Mouse (Mus musculus): ENCODE measurements around the gene Sgpp2. TPM values are rescaled to one million over a fixed set of nuclear protein-coding genes. Genes with fewer than 3 reads are reported as not detected.

Gene Sgpp2
- polyA plus RNA-seq, 1 experiment from 2014 or later: 35.9 TPM

DNA sequence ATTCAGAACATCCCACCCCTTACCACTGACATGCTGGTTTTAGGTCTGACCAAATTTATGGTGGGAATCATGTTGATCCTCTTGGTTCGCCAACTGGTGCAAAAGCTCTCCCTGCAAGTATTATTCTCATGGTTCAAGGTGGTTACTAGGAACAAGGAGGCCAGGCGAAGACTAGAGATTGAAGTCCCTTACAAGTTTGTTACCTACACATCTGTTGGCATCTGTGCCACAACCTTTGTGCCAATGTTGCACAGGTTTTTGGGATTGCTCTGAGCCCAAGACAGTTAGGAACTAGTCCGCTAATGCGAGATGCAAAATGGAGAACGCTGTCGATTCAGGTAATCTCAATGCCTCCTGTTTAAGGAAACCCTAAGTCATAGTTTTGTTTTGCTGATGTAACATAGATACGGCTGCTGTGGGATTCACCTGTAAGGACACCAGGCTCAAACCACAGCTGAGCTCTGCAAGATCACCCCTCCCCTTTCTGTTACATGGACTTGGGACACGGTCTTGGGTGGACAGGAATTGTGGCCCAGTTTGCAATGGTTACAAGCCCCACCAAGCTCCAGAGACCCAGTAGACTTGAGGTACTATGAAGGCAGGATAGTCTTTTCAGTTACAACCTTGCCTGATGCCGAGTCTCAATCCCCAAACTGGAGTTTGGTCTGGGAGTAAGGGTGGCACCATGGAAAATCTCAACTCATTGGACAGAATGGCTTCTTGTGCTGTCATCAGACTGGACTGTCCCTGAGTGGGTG lies 107.2 kb downstream of the Sgpp2 start:
- no peak for ATAC-seq
- no peak overlapping the region for H3K4me3 ChIP-seq (replicated peaks)
- 94% methylated on average over 9 of the region's 9 CpGs for WGBS
- H3K4me1 ChIP-seq (replicated peaks): no peaks in the 10 kb centered on the region
- H3K9me3 ChIP-seq: no peaks in the 10 kb centered on the region
- H3K4me2 ChIP-seq (replicated peaks): no peak overlapping the region
- no peak overlapping the region for H3K27ac ChIP-seq
- H3K27me3 ChIP-seq (replicated peaks): no peaks in the 10 kb centered on the region
- H3K9ac ChIP-seq: no peak overlapping the region
- H3K36me3 ChIP-seq: peaks cover 3% of the 10 kb centered on the region; the same call in 1 of the 2 replicates

DNA sequence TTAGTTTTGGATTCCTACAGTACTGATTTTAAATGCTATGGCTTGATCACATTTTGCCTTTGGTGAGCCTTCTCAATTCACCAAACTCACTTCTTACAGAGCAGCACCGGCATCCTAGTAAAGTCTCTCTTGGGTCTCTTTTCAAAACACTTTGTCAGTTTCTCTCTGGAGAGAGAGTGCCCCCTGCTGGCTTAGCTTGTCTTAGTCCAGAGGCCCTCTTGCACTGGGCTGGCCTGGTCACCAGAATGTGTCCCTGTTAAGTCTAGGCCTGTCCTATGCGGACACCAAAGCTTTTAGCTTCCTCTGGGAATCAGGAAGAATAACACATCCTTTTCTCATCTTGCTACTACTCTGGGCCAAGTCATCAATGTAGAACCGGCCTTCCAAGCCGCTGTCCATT lies 109.4 kb downstream of the Sgpp2 start:
- H3K4me1 ChIP-seq (replicated peaks): no peaks in the 10 kb centered on the region
- peak; percentile 72 for ATAC-seq
- no peak overlapping the region for H3K4me3 ChIP-seq (replicated peaks)
- H3K27me3 ChIP-seq (replicated peaks): no peaks in the 10 kb centered on the region
- H3K36me3 ChIP-seq: no peaks in the 10 kb centered on the region
- H3K4me2 ChIP-seq (replicated peaks): no peak overlapping the region
- WGBS: 55% methylated on average over 4 of the region's 4 CpGs
- H3K9ac ChIP-seq: no peak overlapping the region
- H3K27ac ChIP-seq: no peak overlapping the region
- no peaks in the 10 kb centered on the region for H3K9me3 ChIP-seq

DNA sequence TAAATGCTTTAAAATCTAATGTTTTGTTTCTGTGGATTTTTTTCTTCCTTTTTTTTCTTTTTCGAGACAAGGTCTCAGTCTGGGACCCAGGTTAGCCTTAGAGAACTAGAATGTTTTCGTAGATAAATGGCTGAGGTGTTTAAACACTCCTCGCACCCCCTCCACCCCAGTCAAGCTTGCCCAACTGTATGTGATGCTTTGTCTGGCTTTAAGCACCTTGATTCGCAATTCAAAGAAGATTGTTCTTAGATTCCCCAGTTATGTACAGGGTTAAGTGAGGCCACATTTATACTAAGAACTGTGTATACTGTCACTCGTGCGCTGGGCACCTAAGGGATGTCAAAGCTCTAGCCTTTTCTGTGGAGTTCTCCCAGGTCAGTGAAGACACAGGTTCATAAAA lies 110.1 kb downstream of the Sgpp2 start:
- no peaks in the 10 kb centered on the region for H3K4me1 ChIP-seq (replicated peaks)
- no peak overlapping the region for H3K4me2 ChIP-seq (replicated peaks)
- no peaks in the 10 kb centered on the region for H3K9me3 ChIP-seq
- no peak overlapping the region for H3K4me3 ChIP-seq (replicated peaks)
- whole genome bisulfite sequencing: 89% methylated on average over 6 of the region's 6 CpGs
- no peak overlapping the region for H3K9ac ChIP-seq
- H3K36me3 ChIP-seq: no peaks in the 10 kb centered on the region
- H3K27ac ChIP-seq: no peak overlapping the region
- no peaks in the 10 kb centered on the region for H3K27me3 ChIP-seq (replicated peaks)
- no peak for ATAC-seq

DNA sequence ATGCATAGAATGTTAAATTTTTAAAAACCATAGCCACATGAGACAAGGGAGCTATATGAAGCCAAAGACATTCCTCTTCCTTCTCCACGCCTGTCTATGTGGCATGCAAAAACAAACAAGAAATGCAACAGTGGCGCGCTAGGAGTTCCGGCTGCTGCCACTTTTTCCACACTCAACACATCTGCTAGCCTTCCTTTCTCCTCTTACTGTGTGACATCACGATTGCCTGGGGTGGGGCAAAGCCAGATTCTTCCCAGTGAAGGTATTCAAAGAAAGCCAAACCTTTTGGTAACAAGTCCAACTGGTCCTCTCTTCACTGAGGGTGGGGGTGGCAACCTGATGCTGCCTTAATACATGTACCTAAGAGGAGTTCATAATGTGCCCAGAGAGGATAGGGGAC lies 111.6 kb downstream of the Sgpp2 start:
- Histone ChIP-seq H3K4me1 (replicated peaks) (peaks cover 10% of the 10 kb centered on the region), H3K27me3 (replicated peaks) (no peaks in the 10 kb centered on the region), H3K4me2 (replicated peaks) (no peak overlapping the region), H3K36me3 (no peaks in the 10 kb centered on the region), H3K4me3 (replicated peaks) (no peak overlapping the region), H3K27ac (no peak overlapping the region), H3K9me3 (no peaks in the 10 kb centered on the region), H3K9ac (no peak overlapping the region)
- WGBS: 89% methylated on average over 5 of the region's 5 CpGs
- ATAC-seq: no peak

DNA sequence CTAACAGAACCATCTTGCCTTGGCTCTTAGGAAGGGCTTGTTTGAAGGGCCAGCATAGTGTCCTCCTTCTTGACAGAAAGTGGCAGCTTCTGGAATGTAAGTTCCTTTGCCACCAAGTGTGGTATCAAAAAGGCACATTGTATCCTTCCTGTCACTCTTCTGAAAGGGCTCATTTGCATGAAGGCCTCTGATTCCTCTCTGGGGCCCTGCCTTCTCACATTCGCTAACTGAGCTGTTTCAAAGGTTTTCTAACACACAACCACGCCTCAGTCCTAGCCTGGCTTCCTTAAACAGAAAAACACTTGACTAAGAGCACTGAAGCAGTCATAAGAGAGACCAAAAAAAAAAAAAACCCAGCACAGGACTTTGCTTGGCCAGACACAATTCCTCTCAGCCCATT lies 112.4 kb downstream of the Sgpp2 start:
- Histone ChIP-seq H3K9ac (no peak overlapping the region), H3K36me3 (no peaks in the 10 kb centered on the region), H3K4me1 (replicated peaks) (peaks cover 10% of the 10 kb centered on the region), H3K9me3 (no peaks in the 10 kb centered on the region), H3K27ac (no peak overlapping the region), H3K4me2 (replicated peaks) (no peak overlapping the region), H3K27me3 (replicated peaks) (no peaks in the 10 kb centered on the region), H3K4me3 (replicated peaks) (no peak overlapping the region)
- 79% methylated on average over 2 of the region's 2 CpGs for WGBS
- ATAC-seq: no peak

DNA sequence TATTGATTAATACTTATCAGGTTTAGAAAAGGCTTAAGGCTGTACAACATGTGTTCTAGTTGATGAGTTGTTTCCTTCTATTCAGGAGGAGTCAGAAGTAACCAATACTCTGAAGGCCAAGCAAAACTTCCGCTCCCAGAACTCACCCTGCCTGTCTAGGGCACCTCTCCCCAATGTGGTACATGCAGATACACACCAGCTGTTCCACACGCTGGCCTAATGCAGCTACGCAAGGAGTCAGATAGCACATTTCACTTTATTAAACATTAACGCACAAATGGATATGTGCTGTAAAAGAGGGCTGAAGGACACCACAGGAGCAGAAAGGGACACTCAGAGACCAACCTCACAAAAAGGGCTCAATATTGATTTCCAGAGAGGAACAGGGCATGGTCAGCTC lies 114.7 kb downstream of the Sgpp2 start:
- no peaks in the 10 kb centered on the region for H3K36me3 ChIP-seq
- WGBS: 55% methylated on average over 4 of the region's 4 CpGs
- H3K9me3 ChIP-seq: no peaks in the 10 kb centered on the region
- H3K4me2 ChIP-seq (replicated peaks): no peak overlapping the region
- peak; percentile 83 for ATAC-seq
- H3K9ac ChIP-seq: no peak overlapping the region
- peaks cover 10% of the 10 kb centered on the region for H3K4me1 ChIP-seq (replicated peaks)
- H3K27ac ChIP-seq: no peak overlapping the region
- no peak overlapping the region for H3K4me3 ChIP-seq (replicated peaks)
- no peaks in the 10 kb centered on the region for H3K27me3 ChIP-seq (replicated peaks)

DNA sequence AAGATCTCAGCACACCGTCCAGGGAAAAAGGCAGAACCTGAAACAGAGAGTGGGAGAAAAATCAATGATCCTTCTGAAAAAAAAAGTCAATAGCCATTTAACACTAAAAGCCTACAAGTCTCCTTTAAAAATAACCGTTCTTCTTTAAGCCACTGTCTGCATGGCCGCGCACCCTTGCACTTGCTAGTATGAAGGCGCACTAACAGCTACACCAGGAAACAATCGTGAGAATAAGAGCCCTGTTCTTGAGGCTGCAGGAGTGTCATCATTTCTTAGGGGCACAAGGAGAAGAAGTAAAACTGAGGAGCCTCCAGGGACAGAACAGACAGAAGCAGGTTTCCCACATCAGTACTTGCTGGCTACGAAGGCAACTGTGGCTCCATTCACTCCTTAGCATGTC lies 115.2 kb downstream of the Sgpp2 start:
- H3K27me3 ChIP-seq (replicated peaks): no peaks in the 10 kb centered on the region
- ATAC-seq: peak; percentile 59
- no peaks in the 10 kb centered on the region for H3K9me3 ChIP-seq
- H3K36me3 ChIP-seq: no peaks in the 10 kb centered on the region
- H3K4me2 ChIP-seq (replicated peaks): no peak overlapping the region
- H3K9ac ChIP-seq: no peak overlapping the region
- H3K27ac ChIP-seq: no peak overlapping the region
- H3K4me3 ChIP-seq (replicated peaks): no peak overlapping the region
- 72% methylated on average over 7 of the region's 7 CpGs for WGBS
- peaks cover 10% of the 10 kb centered on the region for H3K4me1 ChIP-seq (replicated peaks)

DNA sequence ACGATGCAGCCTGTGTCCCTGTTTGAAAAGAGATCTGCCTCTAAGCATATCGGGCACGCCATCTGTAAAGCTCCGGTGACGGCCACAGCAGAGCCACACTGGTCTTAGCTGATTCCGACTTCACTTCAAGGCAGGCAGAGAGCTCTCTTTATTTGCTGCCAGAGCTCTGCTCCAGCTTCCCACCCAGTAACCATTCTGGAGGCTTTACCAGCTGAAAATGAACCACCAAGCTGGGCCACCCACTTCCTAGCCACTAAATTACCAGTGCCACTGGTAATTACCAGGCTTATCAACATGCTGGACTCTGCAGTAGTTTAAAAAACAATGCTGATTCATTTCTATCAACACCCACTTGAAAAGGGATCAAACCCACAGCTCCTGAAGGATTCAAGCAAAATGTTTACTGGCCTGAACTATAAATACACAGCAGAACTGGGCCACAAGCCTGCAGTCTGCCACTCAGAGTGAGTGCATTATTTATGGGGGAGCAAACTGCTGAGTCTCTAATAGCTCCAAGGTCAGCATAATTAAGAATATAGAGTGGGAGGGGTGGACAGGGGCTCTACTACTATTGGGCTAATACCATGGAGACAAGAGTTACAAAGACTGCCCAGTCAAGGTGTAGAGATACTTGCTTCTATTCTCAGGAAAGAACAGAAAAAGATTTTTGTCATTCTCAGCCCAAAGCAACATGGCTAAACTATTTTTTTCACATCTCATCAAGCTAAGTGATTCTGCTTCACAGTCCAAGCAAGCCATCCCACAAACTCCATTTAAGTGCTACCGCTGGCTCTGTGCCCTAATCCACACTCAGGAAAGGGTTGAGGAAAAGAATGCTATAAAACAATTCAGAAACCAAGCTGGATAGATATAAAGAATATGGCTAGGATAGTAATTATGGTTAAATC lies 115.9 kb downstream of the Sgpp2 start:
- Histone ChIP-seq H3K4me1 (replicated peaks) (peaks cover 10% of the 10 kb centered on the region), H3K27ac (peak overlapping the region; percentile 34; the same call in 1 of the 2 replicates), H3K27me3 (replicated peaks) (no peaks in the 10 kb centered on the region), H3K4me3 (replicated peaks) (no peak overlapping the region), H3K9me3 (no peaks in the 10 kb centered on the region), H3K36me3 (no peaks in the 10 kb centered on the region), H3K4me2 (replicated peaks) (no peak overlapping the region), H3K9ac (no peak overlapping the region)
- WGBS: 83% methylated on average over 7 of the region's 7 CpGs
- no peak for ATAC-seq

DNA sequence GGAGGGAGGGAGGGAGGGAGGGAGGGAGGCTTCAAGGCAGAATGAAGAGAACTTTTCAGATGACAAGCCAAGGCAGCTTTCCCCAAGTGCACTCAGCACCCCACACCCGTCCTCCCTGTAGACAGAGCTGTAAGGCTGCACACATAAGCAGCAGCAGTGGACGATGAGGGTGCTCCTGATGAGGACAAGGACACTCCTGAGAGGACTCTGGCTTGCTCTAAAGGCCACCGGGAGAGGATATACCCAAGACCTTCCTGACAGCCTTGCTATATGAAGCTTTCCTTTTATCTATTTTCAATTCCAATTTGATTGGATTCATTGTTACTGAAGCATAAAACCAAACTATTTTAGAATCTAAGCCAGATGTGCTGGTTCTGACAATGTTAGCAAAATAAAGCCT lies 116.7 kb downstream of the Sgpp2 start:
- no peak overlapping the region for H3K9ac ChIP-seq
- H3K4me1 ChIP-seq (replicated peaks): peaks cover 10% of the 10 kb centered on the region
- H3K4me2 ChIP-seq (replicated peaks): no peak overlapping the region
- no peak overlapping the region for H3K27ac ChIP-seq
- H3K9me3 ChIP-seq: no peaks in the 10 kb centered on the region
- no peaks in the 10 kb centered on the region for H3K36me3 ChIP-seq
- no peak overlapping the region for H3K4me3 ChIP-seq (replicated peaks)
- H3K27me3 ChIP-seq (replicated peaks): no peaks in the 10 kb centered on the region
- 66% methylated on average over 3 of the region's 3 CpGs for WGBS
- no peak for ATAC-seq

DNA sequence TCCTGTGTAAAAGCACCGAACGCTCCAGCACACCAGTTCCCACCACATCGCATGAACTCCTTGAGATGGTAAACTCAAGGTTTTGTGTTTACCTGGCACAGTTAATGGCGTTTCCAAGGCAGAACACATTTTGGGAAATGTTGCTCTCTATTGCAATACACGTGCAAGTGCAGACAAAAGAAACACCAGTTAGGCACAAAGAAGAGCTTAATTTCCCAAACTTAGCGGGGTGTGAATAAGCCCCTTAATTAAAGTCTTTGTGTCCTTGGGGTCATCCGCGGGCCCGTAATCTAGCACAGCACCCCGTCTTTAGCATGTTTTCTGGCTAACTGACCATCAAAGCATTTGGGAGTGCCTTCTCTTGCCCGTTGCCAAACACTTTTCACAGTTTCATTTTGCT lies 118.7 kb downstream of the Sgpp2 start:
- no peak overlapping the region for H3K4me2 ChIP-seq (replicated peaks)
- no peaks in the 10 kb centered on the region for H3K9me3 ChIP-seq
- 83% methylated on average over 11 of the region's 11 CpGs for WGBS
- no peaks in the 10 kb centered on the region for H3K36me3 ChIP-seq
- no peak for ATAC-seq
- H3K27ac ChIP-seq: no peak overlapping the region
- no peak overlapping the region for H3K4me3 ChIP-seq (replicated peaks)
- H3K9ac ChIP-seq: no peak overlapping the region
- peaks cover 10% of the 10 kb centered on the region for H3K4me1 ChIP-seq (replicated peaks)
- H3K27me3 ChIP-seq (replicated peaks): no peaks in the 10 kb centered on the region

DNA sequence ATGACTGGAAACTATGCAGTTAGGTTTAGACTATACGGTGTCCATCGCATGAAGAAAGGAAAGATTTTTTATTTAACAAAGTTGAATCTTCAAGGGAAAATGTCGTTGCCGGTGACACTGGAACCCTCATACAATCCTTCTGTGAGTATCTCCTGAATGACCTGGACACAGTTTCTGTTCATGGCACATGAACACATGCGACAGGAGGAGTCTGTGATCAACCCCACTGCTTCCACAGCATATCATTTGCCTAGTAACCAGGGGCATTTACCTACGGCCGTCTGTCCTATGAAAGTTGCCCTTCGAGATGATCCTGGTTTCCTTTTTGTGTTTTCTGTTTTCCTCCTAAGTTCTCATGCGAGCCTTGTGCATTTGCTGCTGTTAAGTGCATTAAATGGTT lies 123.3 kb downstream of the Sgpp2 start:
- Histone ChIP-seq H3K9ac (no peak overlapping the region), H3K4me2 (replicated peaks) (no peak overlapping the region), H3K9me3 (no peaks in the 10 kb centered on the region), H3K27me3 (replicated peaks) (no peaks in the 10 kb centered on the region), H3K4me1 (replicated peaks) (no peaks in the 10 kb centered on the region), H3K4me3 (replicated peaks) (no peak overlapping the region), H3K27ac (no peak overlapping the region), H3K36me3 (no peaks in the 10 kb centered on the region)
- ATAC-seq: no peak
- WGBS: 93% methylated on average over 9 of the region's 9 CpGs

DNA sequence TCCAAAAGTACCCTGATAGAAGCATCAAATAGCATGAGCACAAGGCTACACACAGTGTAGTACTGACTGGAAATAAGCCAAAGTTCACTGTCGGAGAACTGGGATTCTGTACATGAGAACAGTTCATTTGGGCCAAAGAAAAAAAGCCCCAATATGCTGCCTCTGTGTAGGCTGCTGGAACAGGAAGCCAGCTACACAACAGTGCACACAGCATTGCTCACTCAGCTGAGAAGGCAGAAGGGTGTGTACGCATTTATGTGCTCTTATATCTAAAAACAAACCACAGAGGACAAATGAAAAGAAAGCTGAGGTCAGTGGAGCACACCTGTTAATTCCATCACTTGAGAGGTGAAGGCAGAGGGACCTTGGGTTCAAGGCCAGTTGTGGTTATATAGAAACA lies 125.8 kb downstream of the Sgpp2 start:
- H3K4me2 ChIP-seq (replicated peaks): no peak overlapping the region
- H3K4me3 ChIP-seq (replicated peaks): no peak overlapping the region
- H3K4me1 ChIP-seq (replicated peaks): no peaks in the 10 kb centered on the region
- H3K27ac ChIP-seq: no peak overlapping the region
- ATAC-seq: no peak
- no peak overlapping the region for H3K9ac ChIP-seq
- no peaks in the 10 kb centered on the region for H3K9me3 ChIP-seq
- H3K36me3 ChIP-seq: 0 out of 2 replicates have a peak, but pooled peaks cover 4% of the 10 kb centered on the region
- 76% methylated on average over 2 of the region's 2 CpGs for WGBS
- H3K27me3 ChIP-seq (replicated peaks): no peaks in the 10 kb centered on the region
